Mouse (Mus musculus) erythroblast, embryonic 14.5 days (primary cell): ENCODE results near the gene Nhsl2. TPM values are rescaled to one million over a fixed set of nuclear protein-coding genes. Genes with fewer than 3 reads are reported as not detected.

Experiments
- H3K27me3 ChIP-seq: 2 replicates; pipeline ENCODE4 v1.6.1; 2012; ENCODE audit warnings: inconsistent platforms; ENCODE audit not compliant: control insufficient read depth
- H3K36me3 ChIP-seq: 2 replicates; pipeline ENCODE4 v1.6.1; 2012; ENCODE audit warnings: mild to moderate bottlenecking, inconsistent platforms; ENCODE audit not compliant: control insufficient read depth
- H3K4me1 ChIP-seq: 2 replicates; pipeline ENCODE4 v1.6.1; 2012; ENCODE audit warnings: inconsistent platforms; ENCODE audit not compliant: control insufficient read depth
- H3K4me3 ChIP-seq: replicated peaks from 2 replicates; pipeline ENCODE3; 2012; ENCODE audit warnings: moderate library complexity, mild to moderate bottlenecking, inconsistent platforms
- H3K9me3 ChIP-seq: 2 replicates; pipeline ENCODE4 v1.6.1; 2012; ENCODE audit warnings: low read length, inconsistent platforms, mixed read lengths; ENCODE audit not compliant: control insufficient read depth
- GATA1 ChIP-seq: IDR thresholded peaks from 2 replicates; pipeline ENCODE4 v1.6.1; 2012; ENCODE audit warnings: low read length, inconsistent platforms, mixed read lengths
- TAL1 ChIP-seq: IDR thresholded peaks from 3 replicates; pipeline ENCODE4 v1.6.1; 2012; ENCODE audit warnings: low read length, inconsistent platforms, mixed read lengths
- polyA plus RNA-seq: library from polyadenylated mRNA; stranded (reverse); fragments of >175 nt; gene quantifications from 2 replicates; pipeline ENCODE4 v1.2.3, GENCODE M21; 2012

Gene Nhsl2
- polyA plus RNA-seq, 1 experiment, result not detected

DNA sequence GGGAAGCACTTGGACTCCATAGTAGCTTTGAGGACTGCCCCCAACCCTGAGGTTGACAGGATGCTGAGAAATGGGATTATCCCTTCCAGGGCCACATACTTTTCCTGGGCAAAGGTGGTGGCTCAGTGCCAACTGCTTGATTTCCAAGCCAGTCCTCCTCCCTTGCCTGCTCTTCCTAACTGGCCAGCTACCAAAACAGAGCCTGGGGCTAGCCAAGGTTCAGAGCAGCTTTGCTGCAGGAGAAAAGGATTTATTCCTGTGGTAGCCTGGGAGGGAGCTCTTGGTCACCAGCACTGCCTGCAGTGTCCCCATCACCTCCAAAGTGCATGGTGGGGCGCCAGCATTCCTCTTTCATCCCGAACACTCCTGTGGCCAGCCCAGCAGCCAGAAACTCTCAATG lies 188.3 kb downstream of the Nhsl2 start:
- no peak overlapping the region for H3K4me3 ChIP-seq

DNA sequence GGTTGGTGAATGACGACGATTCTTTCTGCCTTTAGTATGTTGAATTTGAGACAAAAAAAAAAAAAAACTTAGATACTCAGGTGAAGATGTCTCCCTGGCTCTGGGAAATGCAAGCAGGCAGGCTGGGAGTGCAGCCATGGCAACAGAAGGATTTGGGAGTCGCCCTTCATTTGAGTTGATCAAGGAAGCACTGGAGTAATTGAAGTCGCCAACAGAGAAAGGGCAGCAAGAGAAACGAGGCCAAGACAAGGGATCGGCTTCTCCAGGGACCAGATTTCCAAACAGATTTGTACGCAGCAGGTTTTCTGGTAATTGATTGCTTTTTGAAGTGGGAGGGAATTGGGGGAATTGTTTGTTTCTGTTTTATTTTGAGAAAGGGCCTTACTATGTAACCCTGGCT lies 192.4 kb downstream of the Nhsl2 start:
- Histone ChIP-seq H3K36me3 (no peaks in the 10 kb centered on the region), H3K4me3 (no peak overlapping the region), H3K4me1 (peaks cover 5% of the 10 kb centered on the region; the same call in 1 of the 2 replicates), H3K9me3 (no peaks in the 10 kb centered on the region), H3K27me3 (peaks cover 4% of the 10 kb centered on the region; the same call in 1 of the 2 replicates)
- TF ChIP-seq GATA1 (no peak), TAL1 (no peak)

More for the DNA sequence above, 188.3 kb downstream of the Nhsl2 start:
- H3K4me1 ChIP-seq, result peaks cover 5% of the 10 kb centered on the region; the same call in 1 of the 2 replicates
- no peaks in the 10 kb centered on the region for H3K9me3 ChIP-seq
- TF ChIP-seq TAL1 (no peak), GATA1 (no peak)
- H3K27me3 ChIP-seq, result peaks cover 4% of the 10 kb centered on the region; the same call in 1 of the 2 replicates
- no peaks in the 10 kb centered on the region for H3K36me3 ChIP-seq

- Histone ChIP-seq H3K4me3 (no peak overlapping the region), H3K36me3 (no peaks in the 10 kb centered on the region), H3K4me1 (peaks cover under 1% of the 10 kb centered on the region; the same call in 1 of the 2 replicates), H3K9me3 (no peaks in the 10 kb centered on the region), H3K27me3 (peaks cover 4% of the 10 kb centered on the region; the same call in 1 of the 2 replicates)
- TF ChIP-seq GATA1, result no peak
- TF ChIP-seq TAL1, result no peak
Measured at GRCm38 (mm10) chrX:102042386-102042785, 193.2 kb downstream of the Nhsl2 start.

DNA sequence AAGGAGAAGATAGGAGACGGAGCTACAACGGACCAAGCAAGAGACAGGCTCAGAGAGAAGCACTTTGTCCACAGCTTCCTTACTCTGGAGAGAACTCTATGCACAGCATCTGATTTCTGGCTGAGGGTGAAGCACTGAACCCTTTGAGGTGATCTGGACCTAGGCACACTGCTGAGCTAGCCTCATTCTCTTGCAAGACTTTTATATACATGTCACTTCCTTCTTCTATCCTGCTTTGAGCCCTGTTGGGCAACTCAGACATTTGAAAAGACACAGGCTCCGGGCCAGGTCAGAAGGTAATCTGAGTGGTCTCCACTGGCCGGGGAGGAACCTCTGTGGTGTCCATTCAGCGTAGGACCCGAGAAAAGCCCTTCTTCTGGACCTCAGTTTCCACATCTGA lies 201.4 kb downstream of the Nhsl2 start:
- Histone ChIP-seq H3K36me3 (no peaks in the 10 kb centered on the region), H3K4me1 (no peaks in the 10 kb centered on the region), H3K27me3 (peaks cover 4% of the 10 kb centered on the region; the same call in 1 of the 2 replicates), H3K9me3 (no peaks in the 10 kb centered on the region), H3K4me3 (no peak overlapping the region)
- no peak for TF ChIP-seq TAL1
- TF ChIP-seq GATA1, result no peak

DNA sequence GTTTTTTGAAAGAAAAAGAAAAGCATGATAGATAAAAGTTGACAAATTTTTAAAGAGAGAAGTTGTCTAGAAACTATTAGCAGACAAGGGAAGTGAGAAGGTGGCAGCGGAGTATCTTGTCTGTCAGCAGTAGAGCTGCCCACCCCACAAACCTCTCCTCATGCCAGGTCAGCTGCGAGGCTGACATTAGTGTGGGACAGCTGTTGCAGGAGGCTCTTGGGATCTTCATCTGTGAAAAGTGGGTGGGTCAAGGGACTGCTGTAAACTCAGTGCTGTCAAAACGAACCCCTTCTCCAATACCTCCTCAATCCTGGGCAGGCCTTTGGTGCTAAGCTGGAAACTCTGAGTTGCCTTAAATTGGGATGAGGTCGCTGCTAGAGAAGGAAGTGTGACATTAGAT lies 202.0 kb downstream of the Nhsl2 start:
- Histone ChIP-seq H3K9me3 (no peaks in the 10 kb centered on the region), H3K36me3 (no peaks in the 10 kb centered on the region), H3K27me3 (peaks cover 4% of the 10 kb centered on the region; the same call in 1 of the 2 replicates), H3K4me1 (no peaks in the 10 kb centered on the region), H3K4me3 (no peak overlapping the region)
- TF ChIP-seq TAL1, result no peak
- TF ChIP-seq GATA1, result no peak

- peaks cover 4% of the 10 kb centered on the region; the same call in 1 of the 2 replicates for H3K27me3 ChIP-seq
- no peaks in the 10 kb centered on the region for H3K4me1 ChIP-seq
- H3K4me3 ChIP-seq, result no peak overlapping the region
- no peaks in the 10 kb centered on the region for H3K9me3 ChIP-seq
- TF ChIP-seq TAL1 (no peak), GATA1 (no peak)
- no peaks in the 10 kb centered on the region for H3K36me3 ChIP-seq
Measured at GRCm38 (mm10) chrX:102053371-102053770, 204.2 kb downstream of the Nhsl2 start.

DNA sequence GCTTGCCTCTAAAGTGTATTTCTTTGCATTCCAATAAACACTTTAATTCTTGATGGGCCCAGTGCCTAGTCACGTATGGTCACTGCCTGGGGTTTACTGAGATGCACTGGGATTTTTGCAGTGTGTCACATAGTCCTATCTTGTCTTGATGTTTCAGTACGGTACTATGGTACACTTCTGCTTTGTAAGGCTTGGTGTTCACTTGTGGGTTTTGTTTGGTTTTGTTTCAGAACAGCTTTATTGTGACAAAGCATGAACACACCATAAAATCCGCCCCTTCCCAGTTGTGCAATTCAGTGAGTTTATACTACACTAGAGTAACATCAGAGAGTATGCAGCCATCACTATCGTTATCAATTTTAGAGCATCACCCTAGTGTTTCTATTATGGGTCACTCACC lies 204.8 kb downstream of the Nhsl2 start:
- no peak for TF ChIP-seq TAL1
- no peak for TF ChIP-seq GATA1
- Histone ChIP-seq H3K27me3 (peaks cover 4% of the 10 kb centered on the region; the same call in 1 of the 2 replicates), H3K4me1 (no peaks in the 10 kb centered on the region), H3K4me3 (no peak overlapping the region), H3K36me3 (no peaks in the 10 kb centered on the region), H3K9me3 (no peaks in the 10 kb centered on the region)

DNA sequence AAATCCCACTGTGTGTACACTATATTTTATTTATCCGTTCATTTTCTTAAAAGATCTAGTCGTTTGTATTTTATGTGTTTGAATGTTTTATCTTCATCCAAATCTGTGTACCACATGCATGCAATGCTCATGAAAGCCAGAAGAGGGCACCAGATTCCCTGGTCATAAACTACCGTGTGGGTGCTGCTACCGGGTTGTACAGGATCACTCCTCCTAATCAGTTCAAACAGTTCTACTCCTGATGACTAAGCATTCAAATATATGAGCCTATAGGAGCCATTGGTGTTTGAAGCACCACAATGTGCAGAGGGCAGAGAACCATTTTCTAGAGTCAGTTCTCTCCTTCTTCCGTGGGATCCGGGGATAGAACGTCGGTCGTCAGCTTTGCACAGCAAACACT lies 210.3 kb downstream of the Nhsl2 start:
- no peak for TF ChIP-seq TAL1
- TF ChIP-seq GATA1, result peak; percentile 67; the same call in 1 of the 2 replicates
- H3K4me3 ChIP-seq, result no peak overlapping the region
- no peaks in the 10 kb centered on the region for H3K9me3 ChIP-seq

GRCm38 (mm10) chrX:102060243-102060642 lies 211.1 kb downstream of the Nhsl2 start:
- no peaks in the 10 kb centered on the region for H3K36me3 ChIP-seq
- TF ChIP-seq GATA1, result no peak
- no peak for TF ChIP-seq TAL1

More for the DNA sequence above, 210.3 kb downstream of the Nhsl2 start:
- 0 out of 2 replicates have a peak, but pooled peaks cover 5% of the 10 kb centered on the region for H3K27me3 ChIP-seq
- H3K4me1 ChIP-seq, result peaks cover 15% of the 10 kb centered on the region
- H3K36me3 ChIP-seq, result no peaks in the 10 kb centered on the region

DNA sequence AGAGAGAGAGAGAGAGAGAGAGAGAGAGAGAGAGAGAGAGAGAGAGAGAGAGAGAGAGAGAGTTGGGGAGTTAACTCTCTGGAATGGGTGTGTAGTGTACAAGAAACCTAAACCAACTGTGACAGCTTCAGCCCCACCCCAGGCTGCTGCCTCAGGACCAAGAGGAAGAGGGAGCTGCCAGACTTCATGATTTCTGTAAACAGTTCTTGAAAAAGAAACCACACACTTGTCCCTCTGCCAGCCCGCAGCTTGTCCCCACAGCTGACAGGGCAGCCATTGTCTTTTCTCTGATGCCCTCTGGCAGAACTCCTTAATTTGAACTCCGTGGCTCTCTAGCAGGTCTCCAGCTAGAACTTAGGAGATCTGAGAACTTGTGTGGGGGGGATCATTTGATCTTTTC lies 211.7 kb downstream of the Nhsl2 start:
- Histone ChIP-seq H3K4me3 (no peak overlapping the region), H3K9me3 (no peaks in the 10 kb centered on the region), H3K36me3 (no peaks in the 10 kb centered on the region), H3K27me3 (0 out of 2 replicates have a peak, but pooled peaks cover 5% of the 10 kb centered on the region), H3K4me1 (peaks cover 22% of the 10 kb centered on the region)
- TF ChIP-seq GATA1 (no peak), TAL1 (no peak)

More at GRCm38 (mm10) chrX:102060243-102060642, 211.1 kb downstream of the Nhsl2 start:
- Histone ChIP-seq H3K4me3 (no peak overlapping the region), H3K4me1 (peaks cover 18% of the 10 kb centered on the region), H3K27me3 (0 out of 2 replicates have a peak, but pooled peaks cover 5% of the 10 kb centered on the region), H3K9me3 (no peaks in the 10 kb centered on the region)
